Mouse (Mus musculus) urinary bladder, adult 2 months (tissue): ENCODE measurements around the gene Fate1. TPM values are rescaled to one million over a fixed set of nuclear protein-coding genes. Genes with fewer than 3 reads are reported as not detected.
"Not testable (repeated sequence)": the region's sequence is repeated elsewhere in the genome, so short reads cannot be mapped to it uniquely, and the experiment has no call there.

ENCODE experiments used
- DNase-seq: peaks from one replicate; pipeline ENCODE4 v3.0.0; 2022; ENCODE audit warnings: low spot score
- polyA plus RNA-seq: library from polyadenylated mRNA; depleted of rRNA; stranded (reverse); fragments of >200 nt; gene quantifications from 2 replicates; pipeline ENCODE4 v1.2.3, GENCODE M21; 2012; rRNA removed

The Fate1 gene
- 0.21 TPM in 1 of 2 replicates, not detected in the other for polyA plus RNA-seq

DNA sequence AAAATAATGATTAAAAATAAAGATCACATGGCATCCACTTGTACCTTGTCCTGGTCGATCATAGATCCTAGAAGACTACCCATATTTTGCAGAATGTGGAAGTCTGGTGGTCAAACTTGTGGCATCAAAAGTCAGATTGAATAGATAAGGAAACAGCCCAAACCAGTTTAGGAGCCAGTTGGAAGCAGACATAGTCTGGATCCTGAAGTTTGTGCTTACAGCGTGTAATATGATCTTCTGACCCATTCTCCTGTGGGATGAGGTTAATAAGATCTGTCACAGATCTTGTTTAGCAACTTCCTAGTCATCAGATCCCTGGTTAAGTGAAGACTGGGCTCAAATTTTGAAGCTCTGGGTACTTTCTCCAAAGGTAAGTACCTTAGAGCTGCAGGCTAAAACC, at the start of gene Fate1:
Fate1 (plus strand) TSS at position 301 of the 400 bp plus-strand sequence.
- no peak for DNase-seq

DNA sequence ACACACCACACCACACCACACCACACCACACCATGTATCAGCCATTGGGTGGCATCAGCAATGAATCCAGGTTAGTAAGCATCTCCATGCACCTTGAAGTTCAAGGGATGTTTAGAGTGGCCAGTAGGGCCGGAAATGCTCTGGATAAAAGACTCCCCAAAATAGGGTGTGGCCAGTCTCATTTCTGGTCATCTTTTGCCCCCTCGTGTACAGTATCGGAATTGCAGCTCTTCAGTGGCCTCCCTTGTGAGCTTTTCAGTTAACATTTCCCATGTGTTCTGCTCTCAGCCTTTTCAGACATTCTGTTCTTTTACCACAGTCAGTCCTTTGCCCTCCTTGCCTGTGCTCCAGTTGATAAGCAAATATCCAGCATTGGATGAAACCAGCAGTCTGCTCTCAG, 26.2 kb upstream of the Fate1 start:
- no peak for DNase-seq

DNA sequence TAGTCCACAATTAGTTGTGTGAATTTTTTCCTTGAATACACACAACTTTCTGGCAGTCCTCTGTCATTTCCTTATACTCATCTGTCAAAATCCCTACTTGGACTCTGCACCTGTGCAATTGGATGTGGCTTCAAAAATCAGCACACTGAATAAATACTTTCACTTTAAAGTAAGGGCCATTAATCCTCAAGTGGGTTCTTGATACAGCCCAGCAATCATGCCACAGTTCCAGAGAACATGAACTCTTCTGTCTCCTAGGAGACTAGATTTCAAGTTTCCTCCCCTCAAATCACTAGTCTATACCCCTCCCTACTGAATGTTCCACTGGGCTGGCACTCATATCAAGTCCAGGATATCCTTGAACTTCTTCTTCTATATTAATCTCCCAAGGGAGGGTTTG, 14.4 kb upstream of the Fate1 start:
- DNase-seq, result no peak

DNA sequence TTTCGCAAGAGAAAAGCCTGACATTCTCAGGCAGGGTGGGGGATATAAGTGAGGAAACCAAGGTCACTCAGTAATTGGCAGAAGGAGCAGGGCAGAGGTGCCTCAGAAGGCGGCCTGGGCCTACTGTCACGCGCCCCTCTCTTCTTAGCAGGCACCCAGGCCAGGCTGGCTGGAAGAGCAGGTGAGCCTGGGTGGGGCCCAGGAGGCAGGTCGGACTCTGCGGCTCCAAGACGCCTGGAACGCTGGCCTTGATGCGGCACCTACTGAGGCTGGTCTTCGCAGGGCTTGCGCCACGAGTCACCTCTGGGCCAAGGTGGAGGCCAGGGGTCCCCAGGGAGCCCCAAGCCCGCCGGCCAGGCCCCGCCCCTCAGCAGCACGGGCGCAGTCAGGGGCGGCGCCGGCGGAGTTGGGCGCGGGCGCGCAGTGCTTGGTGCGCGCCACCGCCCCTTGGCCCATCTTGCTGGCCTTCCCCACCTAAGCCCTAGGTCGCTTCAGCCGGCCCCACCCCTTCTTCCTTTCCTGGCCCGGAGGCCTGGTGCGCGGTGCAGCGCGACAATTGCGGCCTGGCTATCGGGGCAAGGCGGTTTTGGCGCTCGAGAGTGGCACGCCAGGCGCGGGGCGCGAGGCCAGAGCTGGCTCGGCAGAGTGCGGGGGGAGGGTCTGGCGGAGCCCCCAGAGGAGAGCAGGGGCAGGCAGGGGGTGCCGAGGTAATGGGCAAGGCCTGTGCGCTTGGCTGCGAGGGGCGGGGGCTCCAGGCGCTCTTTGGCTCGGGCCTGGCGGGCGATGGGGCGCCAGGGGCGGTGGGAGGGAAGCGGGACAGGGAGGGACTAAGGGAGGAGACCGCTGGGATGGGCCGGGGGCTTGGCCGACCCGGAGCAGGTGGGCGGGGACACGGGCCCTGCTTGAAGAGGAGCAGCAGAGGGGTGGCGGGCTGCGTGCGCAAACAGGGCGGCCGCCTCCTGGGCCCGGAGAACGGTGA, 10.4 kb upstream of the Fate1 start, which contains the start of gene Prrg3:
Prrg3 (plus strand) TSS at position 552 of the 979 bp plus-strand sequence.
- DNase-seq, result no peak

DNA sequence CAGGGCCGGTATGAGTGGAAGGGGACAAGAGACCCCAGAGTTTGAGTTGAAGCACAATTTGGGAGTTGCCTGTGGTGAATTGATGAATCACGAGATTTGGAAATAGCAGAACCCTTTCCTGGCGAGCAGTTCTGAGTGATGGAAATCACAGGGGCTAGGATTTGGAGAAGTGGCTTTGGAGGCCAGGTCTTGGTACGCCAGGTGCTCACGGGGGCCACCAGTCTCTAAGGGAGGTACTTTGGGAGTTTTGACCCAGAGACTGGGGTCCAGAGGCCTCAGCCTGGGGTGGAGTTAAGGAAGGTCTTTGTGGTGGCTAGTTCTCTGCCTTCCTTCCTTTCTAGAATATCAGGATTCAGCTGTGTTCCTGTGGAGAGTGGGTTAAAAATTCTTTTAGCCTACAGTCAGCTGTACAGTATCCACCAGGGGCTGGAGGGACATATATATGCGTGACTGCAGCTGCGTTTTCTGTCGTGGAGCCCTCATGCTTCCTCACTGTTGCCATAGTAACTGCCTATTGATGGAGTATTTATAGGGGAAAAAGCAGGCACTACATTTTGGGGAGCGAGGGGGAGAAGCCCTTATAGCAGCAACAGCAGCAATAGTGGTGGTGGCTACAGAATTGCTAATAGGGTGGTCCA, 9.4 kb upstream of the Fate1 start:
- no peak for DNase-seq

DNA sequence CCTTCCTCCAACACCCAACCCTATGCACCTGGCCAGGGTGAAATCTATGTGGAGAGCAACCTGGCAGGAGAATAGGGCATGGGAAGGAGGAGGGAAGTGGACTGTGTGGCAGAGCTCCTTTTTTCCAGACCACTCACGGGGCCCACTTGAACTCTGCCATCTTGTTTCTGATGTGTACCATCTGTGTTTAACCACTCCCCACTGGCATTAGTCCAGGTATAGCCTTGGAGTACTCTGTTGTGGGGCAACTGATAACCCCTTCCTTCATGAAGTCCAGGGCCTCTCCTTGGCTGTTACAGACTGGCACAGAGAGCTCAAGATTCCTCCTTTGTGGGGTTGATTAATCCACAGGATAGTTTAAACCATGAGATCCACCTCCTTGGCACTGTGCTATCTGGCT, 4.6 kb upstream of the Fate1 start:
- DNase-seq, result no peak

DNA sequence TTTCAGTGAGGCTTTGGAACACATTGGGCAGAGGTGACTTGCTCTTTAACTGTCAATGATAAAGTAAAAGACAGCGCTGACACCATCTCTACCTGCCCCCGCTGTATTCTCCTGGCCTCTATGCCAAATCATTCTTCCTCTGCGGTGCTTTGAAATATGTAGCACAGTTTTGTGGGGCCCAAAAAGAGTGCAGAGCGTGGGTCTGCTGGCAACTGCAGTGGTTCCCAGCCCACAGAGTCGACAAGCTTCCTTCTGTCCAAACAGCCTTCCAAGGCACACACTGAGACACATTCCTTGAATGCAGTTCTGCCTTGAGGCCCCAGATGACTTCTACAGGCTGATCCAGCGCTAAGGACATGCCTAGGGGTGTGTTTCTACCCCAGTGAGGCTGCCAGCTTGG, 4.0 kb upstream of the Fate1 start:
- DNase-seq, result no peak

DNA sequence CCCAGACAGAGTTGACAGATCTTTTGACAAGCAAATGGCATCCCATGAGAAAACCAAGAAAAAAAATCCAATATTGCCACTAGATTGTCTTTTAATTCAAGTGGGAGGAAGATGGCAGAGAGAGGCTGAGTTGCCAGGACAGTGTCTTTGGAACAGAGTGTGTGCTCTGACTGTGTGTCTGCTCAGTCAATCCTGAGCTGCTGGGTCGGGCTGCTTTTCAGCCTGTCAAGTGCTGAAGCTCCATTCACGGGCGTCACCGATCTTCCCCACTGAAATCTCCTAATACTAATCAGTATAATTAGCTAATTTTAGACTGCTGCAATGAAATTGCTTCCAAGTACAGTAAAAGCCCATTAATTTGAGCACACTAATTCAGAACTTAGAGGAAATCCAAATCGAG, 1.5 kb upstream of the Fate1 start:
- no peak for DNase-seq

DNA sequence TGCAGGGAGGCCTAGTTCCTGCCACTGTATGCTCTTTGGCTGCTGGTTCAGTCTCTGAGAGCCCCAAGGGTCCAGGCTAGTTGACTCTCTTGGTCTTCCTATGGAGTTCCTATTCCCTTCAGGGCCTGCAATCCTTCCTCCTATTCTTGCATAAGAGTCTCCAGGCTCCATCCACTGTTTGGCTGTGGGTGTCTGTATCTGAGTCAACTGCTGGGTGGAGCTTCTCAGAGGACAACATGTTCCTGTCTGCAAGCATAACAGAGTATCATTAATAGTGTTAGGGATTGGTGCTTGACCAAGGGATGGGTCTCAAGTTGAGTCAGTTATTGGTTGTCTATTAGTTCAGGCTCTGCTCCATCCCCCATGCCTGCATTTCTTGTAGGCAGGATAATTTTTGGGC, 4.9 kb downstream of the Fate1 start:
- not testable (repeated sequence) for DNase-seq

DNA sequence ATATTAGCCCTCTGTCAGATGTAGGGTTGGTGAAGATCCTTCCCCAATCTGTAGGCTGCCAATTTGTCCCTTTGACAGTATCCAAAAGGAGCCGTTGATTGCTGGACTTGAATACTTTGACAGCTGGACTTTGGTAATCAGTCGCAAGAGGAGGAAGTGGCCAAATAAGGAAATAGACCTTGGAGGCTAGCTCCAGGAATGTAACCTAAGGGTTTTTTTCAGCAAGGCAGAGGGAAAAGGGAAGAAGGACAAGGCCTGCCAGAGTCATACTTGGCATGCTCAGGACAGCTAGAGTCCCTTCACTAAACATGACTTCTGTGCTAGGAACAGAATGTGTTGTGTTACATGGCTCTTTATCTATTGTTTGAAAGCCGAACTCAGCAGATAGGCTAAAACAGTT, 7.7 kb downstream of the Fate1 start:
- DNase-seq, result no peak

DNA sequence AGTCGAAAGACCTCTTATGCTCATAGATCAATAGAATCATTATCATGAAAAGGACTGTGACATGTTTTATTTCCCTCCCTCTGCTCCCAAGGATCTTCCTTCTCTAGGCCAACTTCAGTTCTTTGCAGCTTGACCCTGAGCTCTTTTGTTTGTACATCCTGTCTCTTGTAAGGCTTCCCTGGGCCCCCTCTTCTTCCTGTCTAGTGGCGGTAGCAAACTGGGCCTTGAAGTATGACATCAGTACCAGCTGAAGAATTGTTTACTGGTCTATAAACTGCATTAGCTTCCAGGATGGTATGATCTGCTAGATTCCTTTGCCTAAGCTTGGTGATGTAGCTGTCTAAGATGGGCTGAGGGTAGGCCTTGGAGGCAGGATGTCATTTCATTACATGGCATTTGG, 8.5 kb downstream of the Fate1 start:
- DNase-seq, result no peak

DNA sequence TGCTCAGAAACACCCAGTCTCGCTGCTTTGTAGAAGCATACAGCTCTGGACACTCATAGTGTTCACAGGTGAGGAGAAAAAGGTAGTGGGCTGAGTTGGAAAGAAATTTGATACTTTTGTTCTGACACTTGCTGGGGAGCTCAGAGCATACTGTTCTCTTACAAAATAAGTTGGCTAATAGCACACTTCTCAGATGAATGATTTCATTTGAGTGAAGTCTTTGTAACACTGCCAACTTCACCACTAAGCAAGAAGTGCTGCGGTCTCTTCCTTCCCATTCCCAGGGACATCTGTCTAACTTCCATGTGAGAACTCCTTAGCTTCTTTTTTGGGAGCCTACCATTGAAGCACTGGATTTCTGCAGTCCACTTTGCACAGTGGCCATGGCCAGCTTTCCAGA, 10.4 kb downstream of the Fate1 start:
- no peak for DNase-seq

DNA sequence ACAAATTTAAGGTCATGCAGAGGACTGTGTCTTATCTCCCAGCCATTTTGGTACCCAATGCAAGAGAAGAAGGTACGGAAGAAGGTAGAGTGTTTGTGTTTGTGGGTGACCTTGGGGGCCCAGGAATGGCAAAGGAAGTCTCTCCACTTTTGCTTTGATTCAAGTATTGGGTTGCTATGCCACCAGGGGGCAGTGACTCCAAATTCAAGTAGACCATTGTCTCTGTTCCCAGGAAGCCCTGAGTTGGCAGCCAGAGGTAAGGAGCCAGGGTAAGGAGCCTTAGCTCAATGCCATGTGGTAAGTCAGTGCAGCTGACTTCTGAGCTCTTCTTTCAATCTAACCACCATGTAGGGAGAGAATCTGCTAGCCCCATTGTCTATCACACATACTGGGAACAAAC, 11.0 kb downstream of the Fate1 start:
- DNase-seq, result no peak

DNA sequence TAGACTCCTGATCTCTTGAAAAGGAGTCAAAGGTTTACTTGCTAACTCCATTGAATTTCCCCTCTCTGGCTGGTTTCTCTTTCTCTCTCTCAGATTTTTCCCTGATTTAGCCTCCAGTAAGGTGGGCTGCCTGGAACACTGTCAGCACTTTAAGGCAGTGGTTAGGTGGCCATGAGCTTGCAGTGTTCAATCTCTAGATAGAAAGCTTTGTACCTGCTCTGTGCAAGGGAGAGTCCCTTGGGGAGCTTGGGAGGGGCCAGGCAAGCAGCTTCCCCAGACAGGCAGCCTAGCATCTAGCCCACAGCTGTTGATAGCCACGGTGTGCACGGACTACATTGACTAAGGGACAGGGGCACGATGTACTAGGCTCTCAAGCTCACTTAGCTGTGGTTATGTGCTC, 18.8 kb downstream of the Fate1 start, which contains the start of gene Cnga2:
Cnga2 (plus strand) TSS at position 301 of the 400 bp plus-strand sequence.
- no peak for DNase-seq

DNA sequence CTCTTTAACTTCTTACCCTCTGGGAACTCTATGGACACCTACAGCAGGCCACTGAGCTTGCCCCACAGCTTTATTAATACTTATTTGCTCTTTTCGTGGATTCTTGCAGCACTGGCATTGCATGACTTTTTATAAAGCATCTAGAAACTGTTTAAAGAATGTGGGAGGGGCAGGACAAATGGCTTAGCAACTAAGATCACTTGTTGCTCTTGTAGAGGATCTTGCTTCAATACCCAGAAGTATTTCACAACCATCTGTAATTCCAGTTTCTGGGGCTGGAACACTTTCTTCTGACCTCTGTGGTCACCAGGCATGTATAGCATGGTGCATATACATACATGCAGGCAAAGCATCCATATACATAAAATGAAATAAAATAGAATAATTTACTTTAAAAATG, 23.2 kb downstream of the Fate1 start:
- no peak for DNase-seq

DNA sequence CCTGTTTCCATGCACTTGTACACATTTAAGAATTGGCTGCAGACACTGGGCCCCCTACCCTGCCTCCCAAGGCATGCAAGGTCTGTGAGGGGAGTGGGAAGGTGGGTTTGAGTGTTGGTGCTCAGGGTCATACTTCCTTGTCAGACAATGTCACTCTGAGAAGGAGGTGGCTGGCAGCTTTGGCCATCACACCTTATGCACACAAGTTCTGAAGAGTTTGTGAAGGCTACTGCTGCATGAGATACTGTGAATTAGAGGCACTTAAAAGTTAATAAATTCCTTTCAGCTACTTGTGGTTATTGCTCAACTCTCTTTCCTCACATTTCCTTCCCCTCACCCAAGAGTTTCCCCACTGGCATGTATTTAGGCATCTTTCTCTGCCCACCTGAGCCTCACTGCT, 37.1 kb downstream of the Fate1 start:
- DNase-seq, result no peak

DNA sequence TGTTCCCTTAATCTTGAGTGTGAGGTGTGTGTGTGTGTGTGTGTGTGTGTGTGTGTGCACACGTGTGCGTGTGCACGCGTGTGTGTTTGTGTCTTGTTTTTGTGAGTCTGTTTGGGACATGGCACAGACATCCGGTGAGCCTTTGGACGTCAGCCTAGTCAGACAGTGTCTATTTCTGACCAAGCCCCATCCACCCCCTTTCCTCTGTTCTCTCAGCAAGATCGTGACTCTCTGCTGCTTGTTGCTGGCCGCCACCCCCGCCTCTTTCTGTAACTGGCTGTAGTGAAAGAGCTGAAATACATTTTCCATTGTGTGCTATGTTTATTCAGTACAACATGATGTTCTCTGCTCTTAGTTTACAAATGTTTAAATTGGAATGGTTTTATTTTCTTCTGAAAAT, 39.5 kb downstream of the Fate1 start:
- DNase-seq, result no peak

DNA sequence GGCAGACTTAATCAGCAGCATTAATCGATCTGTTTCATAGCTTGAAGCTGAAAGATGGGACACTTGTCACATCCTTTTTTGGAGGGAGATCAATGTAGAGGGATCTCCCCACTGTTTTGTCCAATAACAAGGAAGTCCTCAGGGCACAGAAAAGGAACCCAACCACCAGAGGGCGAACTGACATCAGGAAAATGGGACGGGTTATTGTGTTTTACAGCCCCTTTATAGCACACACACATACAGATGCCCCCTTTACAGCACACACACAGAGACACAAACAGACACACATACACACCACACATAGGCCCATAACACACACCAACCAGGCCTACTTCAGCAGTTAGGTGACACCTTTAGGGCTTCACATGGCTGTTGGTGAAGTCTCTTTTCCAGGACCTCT, 40.0 kb downstream of the Fate1 start:
- DNase-seq, result no peak

DNA sequence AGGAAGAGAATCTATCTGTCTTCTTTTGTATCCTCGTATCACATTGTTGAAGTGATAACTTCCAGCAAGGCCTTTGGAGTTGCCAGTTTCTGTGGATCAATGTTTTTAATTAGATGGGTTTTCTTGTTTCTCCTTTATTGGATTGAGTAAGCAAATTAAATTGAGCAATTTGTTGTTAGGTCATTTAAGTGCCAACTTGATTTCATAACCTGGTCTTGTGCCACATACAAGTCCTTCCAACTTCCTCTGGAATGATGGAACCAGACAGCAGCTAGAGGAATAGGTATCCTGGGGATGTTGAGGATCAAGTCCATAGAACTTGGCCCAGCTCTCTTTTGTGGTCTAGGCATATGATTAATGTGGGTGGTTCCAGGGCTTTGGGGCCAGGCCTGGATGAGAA, 49.5 kb downstream of the Fate1 start:
- DNase-seq, result no peak

DNA sequence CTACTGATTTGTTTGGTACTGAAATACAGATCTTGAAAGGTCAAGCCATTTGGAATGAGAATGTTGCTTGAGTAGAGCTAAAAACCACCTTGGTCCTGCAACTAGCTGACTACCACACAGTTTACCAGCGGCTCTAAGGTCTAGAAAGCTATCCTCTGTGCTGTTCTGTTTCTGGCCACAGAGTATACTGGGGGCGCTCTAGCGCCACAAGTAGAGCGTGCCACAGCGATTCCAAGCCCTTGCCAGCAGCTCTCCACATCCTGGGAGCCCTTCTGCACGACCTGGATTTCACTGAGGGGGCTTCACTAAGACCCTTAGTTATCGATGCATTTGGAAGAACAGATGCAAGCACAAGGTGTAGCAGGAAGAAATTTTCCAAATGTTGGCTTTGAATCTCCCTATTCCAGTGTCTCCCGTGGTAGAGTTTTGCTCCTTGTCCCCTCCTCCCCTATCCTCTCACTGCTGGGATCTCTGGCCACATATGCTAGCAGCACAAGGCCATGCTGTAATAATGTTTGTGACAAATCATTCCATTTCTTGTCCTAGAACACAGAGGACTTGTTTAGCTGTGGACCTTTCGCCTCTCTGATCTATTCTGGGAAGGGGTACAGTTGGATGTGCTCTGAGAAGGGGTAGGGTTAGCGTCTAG, 50.1 kb downstream of the Fate1 start:
- DNase-seq, result no peak

DNA sequence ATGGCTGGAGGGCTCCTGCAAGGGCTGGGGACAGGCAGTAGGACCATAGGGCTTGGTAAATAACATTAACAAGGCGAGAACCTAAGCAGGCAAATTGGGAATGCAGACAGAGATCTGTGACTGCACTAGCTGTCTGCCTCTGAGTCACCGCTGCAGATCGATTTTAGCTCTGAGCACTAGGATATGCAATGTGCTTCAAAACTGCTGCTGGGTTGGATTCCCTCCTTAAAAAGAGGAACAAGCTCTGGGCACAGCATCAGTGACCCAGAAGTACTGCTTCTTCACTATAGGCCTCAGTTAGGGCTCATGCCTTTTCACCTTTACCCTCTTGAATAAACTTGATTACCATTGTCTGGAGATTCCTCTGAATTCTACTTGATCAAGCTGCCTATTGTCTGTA, 50.8 kb downstream of the Fate1 start:
- no peak for DNase-seq
